ENCODE assay signal across 7 mouse cellular contexts in genomic region chr9:108596998-108597764, GRCm38 (mm10). TPM values are rescaled to one million over a fixed set of nuclear protein-coding genes. Genes with fewer than 3 reads are reported as not detected.
DNase-seq lines count a peak whose midpoint lies in the region.

Gene P4htm, minus strand, starts transcription at chr9:108597667.

- H3K36me3 ChIP-seq in limb, embryonic 10.5 days: peaks cover 6% of the 10 kb centered on the region; the same call in 1 of the 2 replicates
- peaks cover 18% of the 10 kb centered on the region for H3K36me3 ChIP-seq in midbrain, embryonic 10.5 days

- peaks cover 15% of the 10 kb centered on the region for H3K4me1 ChIP-seq in limb, embryonic 10.5 days
- H3K4me1 ChIP-seq in midbrain, embryonic 10.5 days: peaks cover 28% of the 10 kb centered on the region

- H3K27me3 ChIP-seq in limb, embryonic 10.5 days (ENCODE audit: low read depth, poor library complexity, severe bottlenecking): peaks cover 13% of the 10 kb centered on the region
- H3K27me3 ChIP-seq in midbrain, embryonic 10.5 days (ENCODE audit: low read depth, poor library complexity, severe bottlenecking): 0 out of 2 replicates have a peak, but pooled peaks cover 5% of the 10 kb centered on the region

- peak; percentile 73 to 88 for DNase-seq in adrenal gland, adult (ENCODE audit: inconsistent age in 2 of 2, low spot score in 1 of 2)
- DNase-seq in cerebellum, postnatal 4 days (ENCODE audit: low spot score in 2 of 2): peak; percentile 41 to 66
- DNase-seq in gastrocnemius, postnatal 14 days: peak; percentile 75
- DNase-seq in induced T-regulatory cell, adult 2 months (ENCODE audit: low read depth): peak; percentile 72
- DNase-seq in limb, embryonic 10.5 days (ENCODE audit: low spot score): peak; percentile 76
- peak; percentile 74 for DNase-seq in midbrain, embryonic 10.5 days (ENCODE audit: low spot score)
- DNase-seq in right cerebral cortex, postnatal 25 days: peak; percentile 86

- peak within 1 kb of the TSS; percentile 84 for H3K4me3 ChIP-seq in limb, embryonic 10.5 days
- H3K4me3 ChIP-seq in midbrain, embryonic 10.5 days: peak within 1 kb of the TSS; percentile 71

- H3K27ac ChIP-seq in limb, embryonic 10.5 days: peak within 1 kb of the TSS; percentile 82
- peak within 1 kb of the TSS; percentile 86 for H3K27ac ChIP-seq in midbrain, embryonic 10.5 days (replicated peaks)

- 2% methylated on average over 69 of the region's 69 CpGs for WGBS in limb, embryonic 10.5 days
- 1% methylated on average over 68 of the region's 69 CpGs for WGBS in midbrain, embryonic 10.5 days

- H3K9me3 ChIP-seq in limb, embryonic 10.5 days (replicated peaks): no peaks in the 10 kb centered on the region
- H3K9me3 ChIP-seq in midbrain, embryonic 10.5 days (replicated peaks): no peaks in the 10 kb centered on the region

- intact Hi-C loops in gastrocnemius, postnatal 14 days (cut with DNase I; ENCODE audit: low total_unique reads): no loop called here

RNA-seq across cellular contexts. Expression of gene P4htm, which starts in this region (rescaled TPM):
- total RNA-seq in gastrocnemius, postnatal 14 days (2021): 1 to 10 TPM; 4.0 to 4.1 TPM
- 3.7 and 6.5 TPM in 2 replicates for polyA plus RNA-seq in limb, embryonic 10.5 days (2016; fragmentation: Nextera tagmentation; extraction: Ambion mirVana)
- polyA plus RNA-seq in midbrain, embryonic 10.5 days (2016; fragmentation: Nextera tagmentation; extraction: Ambion mirVana): 13.8 and 14.7 TPM in 2 replicates

Comparison
In these comparisons a context has a peak if more than half of its experiments do, and no peak if none do; other contexts are left out.
1. Peak in every context shown above with its lines: DNase-seq, H3K4me3 ChIP-seq and H3K27ac ChIP-seq.